Mouse (Mus musculus) lung, postnatal 0 days (tissue): ENCODE results near the gene BC107364.
"Not testable (repeated sequence)": the region's sequence is repeated elsewhere in the genome, so short reads cannot be mapped to it uniquely, and the experiment has no call there.

Experiments
- CTCF ChIP-seq: IDR thresholded peaks from 2 replicates; pipeline ENCODE4 v1.5.1; 2016; ENCODE audit warnings: antibody characterized with exemption, mild to moderate bottlenecking
- EP300 ChIP-seq: IDR thresholded peaks from 2 replicates; pipeline ENCODE4 v1.6.1; 2016; ENCODE audit warnings: antibody characterized with exemption, mild to moderate bottlenecking, control low read depth

GRCm38 (mm10) chr3:96483044-96483443, 30.9 kb upstream of the BC107364 start:
- TF ChIP-seq CTCF, result peak; percentile 40
- not testable (repeated sequence) for TF ChIP-seq EP300
